Mouse (Mus musculus): ENCODE measurements at regions not wholly inside any gene's neighbourhood (a gene's known extent, or its start where the extent isn't known, plus 50 kb on each side); places are given as distances from the start of the nearest gene placed in this dataset.

GRCm38 (mm10) chr13:60123964-60124363 is 53.2 kb downstream of the Gas1 start:
- DNase-seq (ENCODE audit: low read depth, low spot score): no peak

GRCm38 (mm10) chr13:60123174-60123587 is 54.0 kb downstream of the Gas1 start:
- DNase-seq (ENCODE audit: low read depth, low spot score): no peak

- DNase-seq (ENCODE audit: low read depth, low spot score): no peak
Observed at GRCm38 (mm10) chr13:60122341-60123173, 54.6 kb downstream of the Gas1 start.

GRCm38 (mm10) chr13:60111465-60111864 is 65.7 kb downstream of the Gas1 start:
- no peak for DNase-seq (ENCODE audit: low read depth, low spot score)

- peak; percentile 23 for DNase-seq (ENCODE audit: low read depth, low spot score)
Observed at GRCm38 (mm10) chr13:60110079-60110846, 66.9 kb downstream of the Gas1 start.

GRCm38 (mm10) chr13:60105286-60105685 is 71.9 kb downstream of the Gas1 start:
- DNase-seq (ENCODE audit: low read depth, low spot score): no peak

GRCm38 (mm10) chr13:60101651-60102050 is 75.5 kb downstream of the Gas1 start:
- DNase-seq (ENCODE audit: low read depth, low spot score): no peak

- no peak for DNase-seq (ENCODE audit: low read depth, low spot score)
Observed at GRCm38 (mm10) chr13:60100130-60101112, 76.7 kb downstream of the Gas1 start.

- no peak for DNase-seq (ENCODE audit: low read depth, low spot score)
Observed at GRCm38 (mm10) chr13:60099469-60100129, 77.6 kb downstream of the Gas1 start.

- DNase-seq (ENCODE audit: low read depth, low spot score): no peak
Observed at GRCm38 (mm10) chr13:60098394-60098793, 78.8 kb downstream of the Gas1 start.

GRCm38 (mm10) chr13:60097776-60098175 is 79.4 kb downstream of the Gas1 start:
- DNase-seq (ENCODE audit: low read depth, low spot score): no peak

GRCm38 (mm10) chr13:60086657-60087056 is 90.5 kb downstream of the Gas1 start:
- DNase-seq (ENCODE audit: low read depth, low spot score): no peak

- DNase-seq (ENCODE audit: low read depth, low spot score): no peak
Observed at GRCm38 (mm10) chr13:60084975-60085374, 92.2 kb downstream of the Gas1 start.

- DNase-seq (ENCODE audit: low read depth, low spot score): no peak
Observed at GRCm38 (mm10) chr13:60084290-60084689, 92.9 kb downstream of the Gas1 start.

- DNase-seq (ENCODE audit: low read depth, low spot score): no peak
Observed at GRCm38 (mm10) chr13:60080113-60080512, 97.1 kb downstream of the Gas1 start.

- no peak for DNase-seq (ENCODE audit: low read depth, low spot score)
Observed at GRCm38 (mm10) chr13:60078331-60079050, 98.7 kb downstream of the Gas1 start.

GRCm38 (mm10) chr13:60076147-60076800 is 100.9 kb downstream of the Gas1 start:
- no peak for DNase-seq (ENCODE audit: low read depth, low spot score)

- DNase-seq (ENCODE audit: low read depth, low spot score): no peak
Observed at GRCm38 (mm10) chr13:60071595-60071994, 105.6 kb downstream of the Gas1 start.

- DNase-seq (ENCODE audit: low read depth, low spot score): no peak
Observed at GRCm38 (mm10) chr13:60069196-60069595, 108.0 kb downstream of the Gas1 start.

GRCm38 (mm10) chr13:60067325-60067724 is 109.8 kb downstream of the Gas1 start:
- DNase-seq (ENCODE audit: low read depth, low spot score): no peak
